Mouse (Mus musculus) urinary bladder, postnatal 0 days (tissue): ENCODE results near the gene Btk. TPM values are rescaled to one million over a fixed set of nuclear protein-coding genes. Genes with fewer than 3 reads are reported as not detected.

Source experiments
- polyA plus RNA-seq: library from polyadenylated mRNA; unstranded; fragments of >200 nt; fragmentation: Nextera tagmentation; extraction: Ambion mirVana; gene quantifications from 2 replicates; pipeline ENCODE4 v1.2.1, GENCODE M21; 2015

Btk gene
- 0.93 and 2.5 TPM in 2 replicates for polyA plus RNA-seq

GRCm38 (mm10) chrX:134582888-134583669, at the start of gene Btk:
Gene Btk, minus strand, starts transcription at chrX:134583570.

DNA sequence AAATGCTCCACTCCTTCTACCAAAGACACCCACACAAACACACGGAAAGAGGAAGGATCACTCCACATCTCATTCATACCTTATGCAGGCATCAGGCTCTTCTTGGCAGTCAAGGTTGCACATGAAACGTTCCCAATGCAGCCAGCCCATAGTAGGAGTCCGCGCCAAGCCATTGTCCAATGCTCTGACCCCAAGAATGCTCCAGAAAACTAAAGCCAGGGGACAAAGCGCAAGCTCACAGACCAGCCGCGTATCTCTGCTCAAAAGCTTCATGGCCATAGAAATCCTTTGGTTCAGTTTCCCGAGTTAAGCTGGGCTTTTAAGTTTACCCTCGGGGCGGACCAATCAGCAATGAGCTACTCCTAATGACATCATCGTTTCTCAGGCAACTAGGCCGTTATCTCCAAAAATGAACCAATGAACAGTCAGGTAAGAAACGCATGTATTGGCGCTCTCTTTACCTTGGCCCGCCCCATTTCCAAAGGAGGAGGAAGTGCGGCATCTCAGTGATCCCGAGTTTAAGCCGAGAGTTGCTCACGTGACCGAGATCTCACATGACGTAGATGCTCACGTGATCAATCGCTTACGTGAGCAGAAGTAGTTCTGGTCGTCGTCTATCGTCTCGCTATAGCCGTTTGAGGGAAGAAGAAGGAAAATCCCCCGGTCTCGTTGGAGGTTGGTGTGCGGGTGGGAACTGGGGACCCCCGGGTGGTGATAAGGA, 17.4 kb upstream of the Btk start, which contains the start of the genes Gla and Hnrnph2:
Gla (minus strand) TSS at position 467 of the 721 bp plus-strand sequence.
Hnrnph2 (plus strand) TSS at position 521 of the 721 bp plus-strand sequence.

DNA sequence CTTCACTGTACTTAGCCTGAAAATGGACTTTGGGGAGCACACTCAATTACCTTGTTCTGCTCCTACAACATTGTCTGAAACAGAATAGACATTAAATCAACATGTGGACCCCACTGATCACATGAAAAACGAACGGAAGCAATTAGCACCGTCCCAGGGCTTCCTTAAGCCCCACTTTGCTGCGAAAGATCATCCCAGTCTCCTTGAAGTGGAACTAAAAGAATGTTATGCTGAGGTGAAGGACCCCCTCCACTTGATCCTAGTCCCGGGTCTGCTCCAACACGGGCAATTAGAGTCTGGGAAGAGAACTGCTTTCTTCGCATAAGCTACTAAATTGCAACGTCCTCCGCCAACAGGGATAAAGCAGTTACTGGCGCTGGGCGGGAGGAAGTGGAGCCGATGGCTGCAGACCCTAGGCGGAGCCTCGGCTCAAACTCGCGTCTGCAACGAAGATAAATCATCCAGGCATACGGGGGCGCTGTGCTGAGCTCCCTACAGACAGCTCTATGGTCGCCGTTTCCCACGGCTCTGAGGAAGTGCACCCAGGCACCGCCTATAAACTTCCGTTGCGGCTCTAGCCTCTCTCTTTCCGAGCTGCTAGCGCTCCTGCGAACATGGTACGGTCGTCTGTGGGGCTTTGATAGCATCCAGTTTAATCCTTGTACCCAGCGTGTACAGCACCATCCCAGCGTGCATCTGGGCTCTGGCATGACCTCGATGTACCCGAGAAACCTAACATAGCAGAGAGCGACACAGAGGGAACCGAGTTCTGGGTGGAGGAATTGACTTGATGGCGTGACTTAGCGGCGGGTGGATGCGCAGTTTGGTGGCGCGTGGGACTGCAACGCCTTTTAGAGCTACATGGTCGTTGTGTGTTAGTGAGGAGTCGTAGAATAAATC, 2.0 kb upstream of the Btk start, which contains the start of gene Rpl36a:
Rpl36a (plus strand) TSS at position 552 of the 900 bp plus-strand sequence.

DNA sequence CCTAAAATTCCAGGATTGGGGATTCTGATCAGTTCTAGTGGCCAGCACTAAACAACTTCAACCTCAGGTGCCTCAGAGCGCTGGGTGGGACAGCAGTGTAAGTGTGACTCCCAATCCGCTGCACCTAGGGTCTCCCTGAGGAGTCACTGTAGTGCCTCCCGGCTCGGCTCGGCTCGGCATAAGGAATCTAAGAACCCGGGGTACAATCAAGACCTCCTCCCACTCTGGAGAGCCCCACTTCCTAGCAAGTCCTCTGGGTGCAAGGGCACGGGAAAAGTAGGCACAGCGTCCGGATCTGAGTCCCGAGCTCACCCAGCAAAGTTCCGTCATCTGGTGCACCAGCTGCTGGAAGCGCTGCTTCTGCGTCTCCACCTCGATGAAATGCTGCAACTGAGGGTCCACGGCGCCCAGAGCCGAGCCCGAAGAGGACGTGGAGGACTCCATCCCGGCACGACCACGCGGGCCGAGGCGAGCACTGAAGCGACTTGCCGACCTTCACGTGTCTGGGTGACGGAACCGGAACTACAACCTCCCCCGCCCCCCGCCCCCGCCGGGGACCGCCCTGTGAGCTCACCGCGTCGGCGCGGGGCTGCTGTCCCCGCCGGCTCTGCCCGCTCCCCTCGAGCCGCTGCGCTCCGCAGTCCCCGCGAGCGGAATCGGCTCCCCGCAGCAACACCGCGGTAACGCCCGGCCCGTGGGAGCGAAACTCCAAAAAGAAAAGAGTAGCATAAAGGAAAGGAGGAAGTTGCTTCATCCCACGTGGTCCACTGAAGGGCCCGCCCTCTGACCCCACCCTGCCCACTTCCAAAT, 42.0 kb downstream of the Btk start, which contains the start of gene Timm8a1:
Timm8a1 (minus strand) TSS at position 721 of the 810 bp plus-strand sequence.

Other genes with a start within 250 kb of the Btk start
- 0.11 and 0.17 TPM in 2 replicates for gene Drp2, start 179.0 kb downstream of the Btk start, polyA plus RNA-seq
- not detected in 2 replicates for gene Taf7l, start 107.1 kb downstream of the Btk start, polyA plus RNA-seq
- 42.5 and 43.2 TPM in 2 replicates for gene Timm8a1, start 41.7 kb downstream of the Btk start, polyA plus RNA-seq
- 380 and 391 TPM in 2 replicates for gene Rpl36a, start 2.1 kb upstream of the Btk start, polyA plus RNA-seq
- 5.9 and 6.4 TPM in 2 replicates for gene Gla, start 17.6 kb upstream of the Btk start, polyA plus RNA-seq
- gene Hnrnph2, start 17.6 kb upstream of the Btk start, polyA plus RNA-seq = 79.9 and 85.6 TPM in 2 replicates
- 1.5 and 1.6 TPM in 2 replicates for gene Armcx4, start 102.9 kb upstream of the Btk start, polyA plus RNA-seq
- gene Armcx1, start 134.4 kb upstream of the Btk start, polyA plus RNA-seq = 17.7 and 22.6 TPM in 2 replicates
- 6.0 and 6.1 TPM in 2 replicates for gene Armcx6, start 167.8 kb upstream of the Btk start, polyA plus RNA-seq
- gene Armcx3, start 173.0 kb upstream of the Btk start, polyA plus RNA-seq = 41.4 and 50.7 TPM in 2 replicates
- gene Armcx2, start 225.7 kb upstream of the Btk start, polyA plus RNA-seq = 22.7 and 25.9 TPM in 2 replicates